Mouse (Mus musculus): ENCODE measurements around the gene Wars.

The Wars gene

DNA sequence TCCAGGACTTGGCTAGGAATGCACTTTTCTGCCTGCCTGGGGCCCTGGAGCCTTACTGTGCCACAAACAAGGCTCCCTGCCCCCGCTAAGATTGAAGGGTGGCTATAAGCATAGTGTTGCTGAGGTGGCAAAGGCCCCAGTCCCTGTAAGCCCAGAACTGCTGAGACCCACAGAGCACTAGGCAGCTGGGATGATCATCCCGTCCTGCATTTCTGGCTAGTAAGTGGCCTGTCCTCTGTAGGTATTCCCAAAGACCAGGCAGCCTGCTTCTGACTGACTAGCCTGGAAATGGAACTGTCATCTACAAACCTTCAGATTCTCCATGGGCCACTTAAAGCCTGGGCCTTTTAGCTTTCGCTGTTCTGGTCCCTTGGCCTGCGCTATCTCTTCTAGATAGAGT is 73.5 kb downstream of the Wars start:
- no peak for DNase-seq

DNA sequence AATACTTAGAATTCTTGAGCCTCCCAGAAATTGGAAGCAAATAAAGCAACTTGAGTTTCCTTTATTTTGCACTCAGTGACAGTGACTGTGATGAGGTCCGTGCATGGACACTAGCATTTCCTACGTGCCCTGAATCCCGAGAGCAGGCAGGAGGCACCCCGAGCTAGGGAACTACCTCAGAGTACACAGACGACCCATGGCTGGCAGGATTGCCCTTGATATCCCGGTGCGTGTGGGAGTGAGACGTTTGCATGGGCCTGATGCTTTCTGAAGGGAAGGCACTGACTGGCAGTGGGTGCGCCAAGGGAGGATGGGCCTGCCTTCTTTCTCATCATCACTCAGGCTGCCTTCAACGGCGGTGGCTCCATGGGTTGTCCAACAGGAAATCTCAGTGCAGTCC is 77.4 kb downstream of the Wars start:
- DNase-seq: no peak

DNA sequence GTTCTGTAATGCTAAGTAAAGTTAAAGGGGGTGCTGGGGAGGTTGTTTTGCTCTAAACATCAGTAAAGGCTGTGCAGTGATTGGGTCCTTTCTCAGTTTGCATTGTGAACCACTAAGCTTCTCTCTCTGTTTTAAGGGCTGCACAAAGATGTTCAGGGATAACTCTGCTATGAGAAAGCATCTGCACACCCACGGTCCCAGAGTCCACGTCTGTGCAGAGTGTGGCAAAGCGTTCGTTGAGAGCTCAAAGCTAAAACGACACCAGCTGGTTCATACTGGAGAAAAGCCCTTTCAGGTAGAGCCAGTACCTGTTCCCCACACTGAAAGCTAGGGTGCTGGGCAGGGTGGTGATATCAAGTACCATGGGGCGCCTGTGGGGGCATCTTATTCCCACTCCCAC is 79.5 kb downstream of the Wars start:
- DNase-seq: no peak

DNA sequence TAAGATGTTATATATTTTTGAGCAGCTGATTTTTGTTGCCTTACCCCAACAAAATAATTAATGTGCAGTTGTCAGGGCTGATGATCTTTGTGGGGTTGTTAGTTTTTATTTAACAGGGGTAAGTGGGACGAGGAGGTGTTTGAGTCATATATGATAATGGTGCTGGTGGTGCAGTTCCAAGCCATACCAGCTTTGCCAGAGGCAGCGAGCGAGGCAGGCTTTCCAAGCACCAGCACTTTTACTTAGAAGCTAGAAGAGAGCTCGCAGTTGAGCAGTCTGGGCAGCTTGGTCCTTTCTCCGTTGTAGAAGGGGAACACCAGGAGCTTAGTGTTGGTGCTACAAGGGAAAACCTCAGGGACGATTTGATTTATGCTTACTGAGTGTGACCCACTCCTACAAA is 81.5 kb downstream of the Wars start:
- no peak for DNase-seq

DNA sequence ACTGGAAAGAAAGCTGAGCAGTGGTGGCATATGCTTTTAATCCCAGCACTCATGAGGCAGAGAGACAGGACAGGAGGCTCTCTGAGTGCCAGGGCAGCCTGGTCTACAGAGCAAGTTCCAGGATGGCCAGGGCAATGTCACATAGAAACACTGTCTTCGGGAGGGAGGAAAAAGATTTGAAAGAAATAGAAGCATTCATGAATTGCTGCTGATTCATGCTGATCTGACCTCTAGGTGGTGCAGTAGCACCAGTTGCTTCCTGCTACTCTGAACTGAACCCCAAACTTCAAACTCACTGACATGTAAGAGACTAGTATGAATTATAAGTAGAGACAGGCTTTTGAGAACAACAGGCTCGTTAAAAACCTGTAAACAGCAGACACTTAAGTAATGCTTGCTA is 82.8 kb downstream of the Wars start:
- DNase-seq: peak in 1 of 2 experiments; percentile 45

DNA sequence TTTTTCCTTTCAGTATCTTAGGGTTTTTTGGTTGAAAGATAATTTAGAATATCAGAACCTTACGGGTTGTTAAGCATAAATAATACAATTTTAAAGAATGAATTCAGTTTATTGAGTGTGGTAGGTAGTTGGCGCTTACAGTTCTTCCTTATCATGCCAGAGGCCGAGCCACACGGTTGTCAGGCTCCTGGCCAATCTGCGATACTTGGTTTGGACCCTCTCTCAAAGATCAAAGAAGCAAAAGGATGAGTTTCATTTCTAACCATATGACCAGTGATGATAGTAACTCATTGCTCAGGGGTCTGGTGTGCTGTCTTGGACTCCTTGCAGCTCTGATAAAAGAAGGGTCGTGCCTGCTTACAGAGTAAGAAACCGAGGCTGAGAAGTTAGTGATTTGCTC is 83.7 kb downstream of the Wars start:
- no peak for DNase-seq
